Mouse (Mus musculus) bone marrow, adult 2 months (tissue): ENCODE results near the gene Lrrc23. TPM values are rescaled to one million over a fixed set of nuclear protein-coding genes. Genes with fewer than 3 reads are reported as not detected.
"Not testable (repeated sequence)": the region's sequence is repeated elsewhere in the genome, so short reads cannot be mapped to it uniquely, and the experiment has no call there.

ENCODE experiments used
- H3K27ac ChIP-seq: fragments of 200-500 bp; 2 replicates; pipeline ENCODE4 v1.5.1; 2012; ENCODE audit warnings: low read depth, mild to moderate bottlenecking, control low read depth, inconsistent platforms, low read length; ENCODE audit not compliant: control insufficient read depth, poor library complexity, insufficient read depth
- H3K4me1 ChIP-seq: fragments of 200-500 bp; 2 replicates; pipeline ENCODE4 v1.6.1; 2011; ENCODE audit warnings: low read length; ENCODE audit not compliant: control insufficient read depth, insufficient read depth
- H3K4me3 ChIP-seq: fragments of 200-500 bp; replicated peaks from 2 replicates; pipeline ENCODE3; 2011; ENCODE audit warnings: mild to moderate bottlenecking, low read depth, low read length, control low read depth; ENCODE audit not compliant: control insufficient read depth
- CTCF ChIP-seq: fragments of 200-500 bp; IDR thresholded peaks from 2 replicates; pipeline ENCODE4 v1.5.1; 2011; ENCODE audit warnings: low read length, control low read depth; ENCODE audit not compliant: control insufficient read depth, insufficient read depth
- POLR2A ChIP-seq: fragments of 200-500 bp; IDR thresholded peaks from 2 replicates; pipeline ENCODE4 v1.6.1; 2011; ENCODE audit warnings: low read depth, mild to moderate bottlenecking, control low read depth, low read length, borderline replicate concordance; ENCODE audit not compliant: control insufficient read depth
- WGBS: fragments of 180-500 bp; shearing (Covaris S2); methylation state at CpG from one replicate; pipeline ENCODE4 v1.1.7; 2018; 5-methylcytosine and 5-hydroxymethylcytosine counted together
- polyA plus RNA-seq: library from polyadenylated mRNA; stranded (reverse); fragments of >200 nt; gene quantifications from 2 replicates; pipeline ENCODE4 v1.2.4, GENCODE M21; 2011; ENCODE audit warnings: low replicate concordance; ENCODE audit not compliant: missing spikeins, insufficient read depth, insufficient read length

Lrrc23 gene
- polyA plus RNA-seq, 1 experiment = not detected

GRCm38 (mm10) chr6:124804341-124804740, 24.8 kb upstream of the Lrrc23 start:
- H3K27ac ChIP-seq = no peak overlapping the region
- 57% methylated on average over 3 of the region's 3 CpGs for WGBS
- H3K4me1 ChIP-seq = peaks cover 5% of the 10 kb centered on the region
- TF ChIP-seq POLR2A (no peak), CTCF (no peak)
- no peak overlapping the region for H3K4me3 ChIP-seq

GRCm38 (mm10) chr6:124803691-124804090, 24.2 kb upstream of the Lrrc23 start:
- 95% methylated on average over 4 of the region's 4 CpGs for WGBS
- H3K4me1 ChIP-seq, H3K27ac ChIP-seq, H3K4me3 ChIP-seq: not testable (repeated sequence)

- peaks cover 2% of the 10 kb centered on the region for H3K4me1 ChIP-seq
- WGBS = 81% methylated on average over 3 of the region's 3 CpGs
- TF ChIP-seq POLR2A (no peak), CTCF (no peak)
- H3K4me3 ChIP-seq = no peak overlapping the region
- no peak overlapping the region for H3K27ac ChIP-seq
Measured at GRCm38 (mm10) chr6:124803061-124803460, 23.5 kb upstream of the Lrrc23 start.

GRCm38 (mm10) chr6:124802400-124802799, 22.9 kb upstream of the Lrrc23 start:
- H3K4me3 ChIP-seq, H3K27ac ChIP-seq, H3K4me1 ChIP-seq: not testable (repeated sequence)
- WGBS = 23% methylated on average over 6 of the region's 9 CpGs

DNA sequence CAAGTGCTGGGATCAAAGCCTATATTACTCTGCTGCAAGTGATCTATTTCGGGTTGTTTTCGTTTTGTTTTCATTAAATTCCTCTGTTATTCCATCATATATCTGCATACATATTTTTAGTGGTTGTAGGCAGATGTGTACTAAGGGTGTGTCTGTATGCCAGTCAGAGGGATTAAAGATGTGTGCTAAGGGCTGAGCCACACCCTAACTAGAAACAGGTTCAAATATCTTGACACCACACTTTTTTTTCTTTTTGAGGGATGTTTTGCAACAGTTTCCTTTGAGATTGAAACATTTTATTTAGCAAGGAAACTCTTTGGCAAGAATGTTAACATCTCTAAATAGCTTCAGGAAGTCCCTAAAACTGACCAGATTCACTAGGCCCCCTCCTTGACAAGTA, 16.7 kb upstream of the Lrrc23 start:
- WGBS = 76% methylated on average over 2 of the region's 2 CpGs
- TF ChIP-seq CTCF (no peak), POLR2A (no peak)
- no peak overlapping the region for H3K27ac ChIP-seq
- H3K4me1 ChIP-seq = no peaks in the 10 kb centered on the region
- H3K4me3 ChIP-seq = no peak overlapping the region

DNA sequence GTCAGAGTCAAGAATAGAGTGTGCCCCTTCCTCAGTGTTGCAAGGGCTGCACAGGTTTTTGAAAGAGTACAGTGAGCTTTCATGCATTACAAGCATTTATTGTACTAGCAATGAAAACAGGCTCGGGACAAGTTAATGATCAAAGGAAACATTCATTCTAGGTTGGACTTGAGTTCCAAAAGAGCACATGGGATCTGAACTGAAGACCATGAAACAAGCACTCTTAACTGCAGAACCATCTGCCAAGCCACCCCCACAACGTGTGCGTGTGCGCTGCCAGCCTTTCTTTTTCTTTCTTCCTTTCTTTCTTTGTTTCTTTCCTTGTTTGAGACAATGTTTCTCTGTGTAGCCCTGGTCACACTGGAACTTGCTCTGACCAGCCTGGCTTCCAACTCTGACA, 16.3 kb upstream of the Lrrc23 start:
- 89% methylated on average over 4 of the region's 4 CpGs for WGBS
- Histone ChIP-seq H3K4me1 (no peaks in the 10 kb centered on the region), H3K27ac (no peak overlapping the region), H3K4me3 (no peak overlapping the region)
- no peak for TF ChIP-seq CTCF
- TF ChIP-seq POLR2A = no peak

DNA sequence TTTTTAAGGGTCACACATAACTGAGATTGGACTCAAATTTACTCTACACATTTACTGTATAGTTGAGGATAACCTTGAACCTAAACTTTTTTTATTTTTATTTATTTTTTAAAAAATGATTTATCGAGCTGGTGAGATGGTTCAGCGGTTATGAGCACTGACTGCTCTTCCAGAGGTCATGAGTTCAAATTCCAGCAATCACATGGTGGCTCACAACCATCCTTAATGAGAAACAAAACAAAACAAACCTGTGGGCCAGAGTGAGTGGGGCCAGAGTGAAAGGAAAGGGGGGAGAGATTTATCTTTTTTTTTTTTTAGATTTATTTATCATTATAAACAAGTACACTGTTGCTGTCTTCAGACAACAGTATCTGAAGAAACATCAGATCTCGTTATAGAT, 12.4 kb upstream of the Lrrc23 start:
- Histone ChIP-seq H3K4me3 (no peak overlapping the region), H3K4me1 (no peaks in the 10 kb centered on the region), H3K27ac (no peak overlapping the region)
- no peak for TF ChIP-seq CTCF
- no peak for TF ChIP-seq POLR2A
- WGBS = 82% methylated on average over 3 of the region's 3 CpGs

DNA sequence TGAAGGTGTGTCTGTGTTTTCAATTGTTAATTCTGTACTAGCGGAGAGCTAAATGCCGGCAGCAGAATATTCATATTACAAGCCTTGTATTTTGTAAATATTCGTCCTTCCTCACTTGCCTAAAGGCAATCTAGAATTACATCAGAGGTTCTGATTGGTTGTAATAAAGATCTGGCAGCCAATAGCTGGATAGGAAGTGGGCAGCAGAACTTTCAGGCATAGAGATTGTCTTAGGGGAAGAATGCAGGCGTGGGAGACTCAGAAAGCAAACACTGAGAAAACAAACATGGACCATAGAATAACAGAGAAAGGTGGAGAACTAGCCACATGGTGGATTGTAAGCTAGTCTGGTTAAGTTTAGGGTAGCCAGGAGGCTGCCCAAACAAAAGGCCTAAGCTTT, 10.6 kb upstream of the Lrrc23 start:
- 55% methylated on average over 4 of the region's 4 CpGs for WGBS
- Histone ChIP-seq H3K4me1 (no peaks in the 10 kb centered on the region), H3K4me3 (no peak overlapping the region), H3K27ac (no peak overlapping the region)
- TF ChIP-seq POLR2A (no peak), CTCF (no peak)

DNA sequence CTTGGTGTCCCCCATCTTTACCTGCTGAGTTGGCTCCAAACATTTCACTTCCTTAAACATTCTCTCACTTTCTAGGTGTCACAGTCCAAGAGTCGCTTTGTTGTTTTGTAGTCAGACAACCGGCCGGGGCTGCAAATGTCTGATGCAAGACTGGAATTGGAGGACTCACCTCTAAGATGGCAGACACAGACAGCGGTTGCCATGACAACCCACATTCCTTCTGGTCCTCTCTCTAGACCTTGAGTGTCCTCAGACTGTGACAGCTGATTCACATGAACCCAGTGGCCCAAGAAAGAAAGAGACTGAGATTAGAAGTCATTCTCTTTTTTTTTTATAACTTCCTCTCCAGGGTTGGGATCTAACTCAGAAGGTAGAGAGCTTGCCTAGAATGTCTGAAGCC, 10.0 kb upstream of the Lrrc23 start:
- Histone ChIP-seq H3K4me3 (no peak overlapping the region), H3K27ac (no peak overlapping the region), H3K4me1 (no peaks in the 10 kb centered on the region)
- WGBS = 78% methylated on average over 4 of the region's 4 CpGs
- TF ChIP-seq CTCF = no peak
- TF ChIP-seq POLR2A = no peak

GRCm38 (mm10) chr6:124787722-124788121, 8.2 kb upstream of the Lrrc23 start:
- H3K4me3 ChIP-seq = no peak overlapping the region
- TF ChIP-seq POLR2A = no peak
- TF ChIP-seq CTCF = no peak
- H3K27ac ChIP-seq = no peak overlapping the region
- WGBS = 74% methylated on average over 10 of the region's 10 CpGs
- no peaks in the 10 kb centered on the region for H3K4me1 ChIP-seq
